Mouse (Mus musculus): ENCODE results near the gene Esrp2.
A peak's percentile ranks its signal among the peaks of the same experiment; 100 is the strongest.

Gene Esrp2

DNA sequence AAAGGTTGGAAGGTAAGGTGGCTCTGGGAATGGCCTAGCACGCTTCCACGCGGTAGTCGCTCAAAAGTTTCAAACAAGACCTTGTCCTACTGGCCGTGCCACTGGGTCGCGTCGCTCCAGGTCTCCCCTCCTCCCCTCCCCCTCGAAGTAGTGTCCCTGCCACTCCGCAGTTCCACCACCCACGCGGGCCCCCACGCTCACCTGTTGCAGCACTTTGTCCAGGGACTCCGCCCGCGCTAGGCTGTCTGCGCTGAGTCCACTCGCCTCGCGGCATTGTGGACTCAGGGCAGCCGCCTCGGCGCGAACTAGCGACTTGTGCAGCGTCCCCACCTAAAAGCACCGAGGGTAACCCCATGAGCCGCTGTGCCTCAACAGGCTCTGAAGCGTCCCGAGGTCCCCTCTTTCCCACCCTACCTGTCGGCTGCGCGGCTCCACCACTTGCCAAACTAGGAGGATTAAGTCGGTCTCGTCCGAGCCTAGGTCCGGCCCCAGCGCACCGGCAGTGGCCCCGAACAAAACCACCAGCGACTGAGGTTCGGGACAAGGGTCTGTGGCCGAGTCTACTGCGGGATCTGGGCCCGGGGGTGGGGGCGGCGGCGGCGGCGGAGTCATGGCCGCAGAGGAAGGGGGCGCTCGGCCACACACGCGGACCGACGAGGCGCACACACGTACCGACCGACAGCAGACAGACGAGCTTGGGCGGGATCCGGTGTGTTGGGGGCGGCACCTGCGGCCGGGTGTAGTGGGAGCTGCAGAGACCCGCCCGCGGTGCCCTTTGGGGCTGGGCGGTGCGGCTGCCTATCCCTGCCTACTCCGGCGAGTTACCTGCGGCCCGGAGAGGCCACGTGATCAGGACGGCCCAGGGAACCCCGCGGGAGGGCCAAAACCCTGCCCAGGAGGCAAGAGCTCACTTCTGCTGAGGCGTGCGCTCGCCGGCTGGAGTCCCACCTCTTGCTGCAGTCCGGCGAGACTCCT is at the start of gene Esrp2:
Esrp2 (minus strand) TSS at position 819 of the 975 bp plus-strand sequence.
- DNase-seq: no peak

DNA sequence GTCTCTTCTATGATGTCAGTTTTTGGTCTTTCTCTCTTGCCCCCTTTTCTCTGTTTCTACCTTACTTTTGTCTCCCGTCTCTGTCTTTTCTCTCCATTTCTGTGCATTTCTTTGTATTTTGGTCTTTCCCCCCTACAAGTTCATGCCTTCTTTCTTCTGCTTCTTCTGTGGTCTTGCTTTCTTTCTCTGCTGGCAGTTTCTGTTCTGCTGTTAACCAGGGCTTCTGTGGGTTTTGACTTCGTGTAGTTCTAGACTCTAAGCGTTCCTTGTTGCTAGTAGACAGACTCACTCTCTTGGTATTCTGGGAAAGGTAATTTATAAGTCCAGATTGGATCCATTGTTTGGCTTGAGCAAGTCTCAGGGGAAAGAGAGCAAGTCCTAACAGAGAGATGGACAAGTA is 49.6 kb upstream of the Esrp2 start:
- no peak for DNase-seq

DNA sequence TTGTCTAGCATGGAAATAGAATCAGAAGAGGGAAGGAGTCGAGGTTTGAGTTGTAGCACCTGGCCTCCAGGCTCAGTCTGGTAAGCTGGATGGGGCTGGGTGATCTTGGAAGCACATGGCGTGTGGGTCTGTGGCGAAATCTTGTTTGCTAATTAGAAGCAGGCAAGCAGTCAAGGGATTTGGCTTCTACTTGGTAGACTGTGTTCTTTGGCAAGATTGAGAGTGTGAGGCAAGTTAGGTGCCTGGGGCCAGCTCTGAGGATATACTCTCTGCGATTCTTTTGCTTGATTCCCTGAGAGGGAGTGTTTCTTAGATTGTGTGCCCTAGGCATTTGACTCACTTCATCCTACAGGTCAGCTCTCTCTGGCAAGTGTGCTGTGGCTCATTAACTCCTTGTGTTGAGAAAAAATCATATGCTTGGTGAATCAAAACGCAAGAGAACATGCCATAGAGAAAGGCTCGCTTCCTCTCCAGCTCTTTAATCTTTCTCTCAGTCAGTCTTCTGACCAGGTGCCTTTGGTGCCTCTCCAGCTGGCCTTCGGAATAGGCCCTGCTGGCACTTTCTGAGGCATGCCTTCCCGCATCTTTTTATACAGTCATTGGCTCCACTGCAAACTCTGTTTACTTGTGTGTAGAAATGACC is 49.0 kb upstream of the Esrp2 start:
- no peak for DNase-seq

DNA sequence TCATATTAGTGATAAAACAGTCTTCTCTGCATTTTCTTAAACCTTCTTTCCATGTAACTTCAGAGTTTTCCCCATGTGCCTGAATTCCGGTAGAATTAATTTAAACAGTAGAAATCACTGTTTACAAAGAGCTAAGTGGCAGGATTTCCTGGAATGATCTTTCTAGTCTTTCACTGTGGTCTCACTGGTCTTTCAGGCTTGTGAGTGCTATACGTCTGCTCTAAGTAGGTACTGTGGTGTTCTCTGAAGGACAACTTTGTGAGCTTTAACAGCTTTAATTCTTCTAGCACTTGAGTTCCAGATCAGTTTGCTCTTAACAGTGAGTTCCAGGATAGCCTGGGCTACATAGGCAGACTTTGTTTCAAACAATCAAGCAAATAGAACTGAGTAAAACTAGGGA is 41.7 kb upstream of the Esrp2 start:
- DNase-seq: no peak

DNA sequence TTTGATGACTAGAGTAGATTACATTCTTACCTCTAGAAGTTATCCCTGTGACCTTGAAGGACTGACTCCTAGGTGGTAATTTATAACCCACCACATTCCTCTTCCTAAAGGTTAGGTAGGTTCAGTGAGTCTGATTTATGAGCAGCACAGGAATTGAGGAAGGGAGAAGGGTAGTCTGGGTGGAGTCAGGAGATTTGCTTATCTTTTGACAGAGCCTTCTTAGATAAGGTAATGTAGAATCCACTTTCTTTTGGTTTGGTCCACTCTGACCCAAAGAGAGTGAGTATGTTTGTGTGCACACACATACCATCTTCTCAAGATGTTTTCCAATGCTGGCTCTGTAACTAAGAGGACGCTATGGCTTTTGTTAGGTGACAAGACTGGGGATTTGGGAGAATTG is 40.8 kb upstream of the Esrp2 start:
- DNase-seq: no peak

DNA sequence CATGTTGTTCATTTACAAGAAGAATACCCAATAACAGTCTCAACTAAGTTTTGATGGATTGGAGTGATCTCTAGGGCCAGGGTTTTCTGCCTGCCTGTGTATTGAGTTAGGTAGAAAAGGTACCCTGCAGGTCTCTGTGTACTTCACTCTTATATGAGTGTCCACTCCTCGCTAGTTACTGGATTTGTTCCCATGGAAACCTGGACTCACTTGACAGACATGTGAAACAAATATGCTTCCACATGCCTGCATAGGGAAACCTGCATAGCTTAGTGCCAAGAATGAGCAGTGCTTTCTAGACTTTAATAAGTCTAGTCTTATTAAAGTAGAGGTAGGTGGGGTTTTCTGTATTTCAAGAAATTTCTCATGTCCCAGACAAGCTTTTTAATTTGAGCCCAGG is 40.1 kb upstream of the Esrp2 start:
- no peak for DNase-seq

DNA sequence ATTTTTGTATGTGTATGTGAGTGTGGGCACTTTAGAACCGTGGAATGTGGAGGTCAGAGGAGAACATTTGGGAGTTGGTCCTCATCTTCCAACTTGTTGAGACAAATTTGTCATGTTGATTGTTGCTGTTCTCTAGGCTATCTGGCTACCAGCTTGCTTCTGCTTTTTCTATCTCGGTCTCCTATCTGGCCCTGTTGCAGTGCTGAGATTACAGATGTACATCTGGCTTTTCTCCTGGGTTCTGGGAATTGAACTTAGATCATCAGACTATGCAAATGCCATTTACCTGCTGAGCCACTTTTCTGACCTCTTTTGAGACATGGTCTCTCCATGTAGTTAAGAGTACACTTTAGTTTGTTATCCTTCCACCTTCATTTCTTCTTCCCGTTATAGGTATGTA is 36.8 kb upstream of the Esrp2 start:
- DNase-seq: no peak

DNA sequence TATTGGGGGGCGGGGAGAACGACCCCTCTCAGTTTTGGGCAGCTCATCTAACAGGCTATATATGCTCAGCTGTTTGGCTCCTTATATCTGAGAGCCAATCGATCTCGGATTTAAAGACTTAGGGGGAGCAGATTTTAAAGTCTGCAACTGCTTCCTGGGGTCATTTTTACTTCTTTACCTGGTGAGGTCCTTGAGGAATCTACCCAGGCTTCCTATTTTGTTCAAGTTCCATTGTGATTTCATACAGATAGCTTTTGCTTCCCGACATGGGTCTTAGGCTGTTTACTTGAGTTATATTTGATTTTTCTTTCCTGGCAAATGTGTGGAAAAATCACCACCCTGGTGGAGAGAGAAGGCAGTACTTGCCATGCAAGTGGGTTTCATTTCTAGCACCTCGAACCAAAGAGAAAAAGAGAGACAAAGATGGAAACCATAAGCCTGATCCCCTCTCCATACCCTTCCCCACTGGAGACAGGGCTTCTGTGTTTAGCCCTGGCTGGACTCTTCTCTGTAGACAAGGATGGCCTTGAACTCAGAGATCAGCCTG is 33.2 kb upstream of the Esrp2 start:
- no peak for DNase-seq

DNA sequence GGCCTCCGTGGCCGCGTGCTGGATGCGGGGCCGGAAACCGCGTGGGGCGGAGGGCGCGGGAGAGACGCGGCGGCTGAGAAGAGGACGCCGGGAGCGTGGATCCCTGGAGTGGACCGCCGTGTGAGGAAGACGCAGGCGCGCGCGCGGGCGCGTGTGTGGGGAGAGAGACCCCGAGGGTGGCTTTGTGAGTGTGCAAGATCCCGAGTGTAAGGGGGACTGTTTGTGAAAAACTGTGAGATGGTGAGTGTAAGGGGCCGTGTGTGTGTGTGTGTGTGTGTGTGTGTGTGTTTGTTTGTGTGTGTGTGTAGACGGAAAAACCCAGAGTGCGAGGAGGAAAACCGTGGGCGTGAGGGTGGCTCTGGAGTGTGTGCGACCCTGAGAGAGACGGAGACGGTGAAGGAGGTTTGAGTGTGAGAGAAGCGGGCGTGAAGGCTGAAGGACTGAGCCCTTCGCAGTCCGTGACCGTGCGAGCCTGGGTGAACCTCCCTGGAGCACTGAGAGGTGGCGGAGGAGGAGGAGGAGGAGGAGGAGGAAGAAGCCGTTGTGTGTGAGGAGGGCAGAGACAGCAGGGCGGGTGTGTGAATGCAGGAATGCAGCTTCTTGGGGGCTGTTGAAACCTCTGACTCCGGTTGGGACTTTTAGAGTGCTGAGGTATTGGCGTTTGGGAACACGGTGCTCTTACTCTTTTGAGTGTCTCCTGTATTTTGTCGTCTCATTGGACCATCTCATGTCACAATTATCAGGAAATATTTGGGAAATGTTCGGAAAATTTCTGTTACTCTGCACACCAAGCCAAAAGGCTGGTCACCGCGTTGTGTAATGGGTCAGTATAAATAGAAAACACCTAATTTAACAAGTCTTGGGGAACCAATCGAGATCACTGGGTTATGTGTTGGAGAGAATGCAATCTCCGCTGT is 32.5 kb upstream of the Esrp2 start:
- DNase-seq: peak; percentile 51

DNA sequence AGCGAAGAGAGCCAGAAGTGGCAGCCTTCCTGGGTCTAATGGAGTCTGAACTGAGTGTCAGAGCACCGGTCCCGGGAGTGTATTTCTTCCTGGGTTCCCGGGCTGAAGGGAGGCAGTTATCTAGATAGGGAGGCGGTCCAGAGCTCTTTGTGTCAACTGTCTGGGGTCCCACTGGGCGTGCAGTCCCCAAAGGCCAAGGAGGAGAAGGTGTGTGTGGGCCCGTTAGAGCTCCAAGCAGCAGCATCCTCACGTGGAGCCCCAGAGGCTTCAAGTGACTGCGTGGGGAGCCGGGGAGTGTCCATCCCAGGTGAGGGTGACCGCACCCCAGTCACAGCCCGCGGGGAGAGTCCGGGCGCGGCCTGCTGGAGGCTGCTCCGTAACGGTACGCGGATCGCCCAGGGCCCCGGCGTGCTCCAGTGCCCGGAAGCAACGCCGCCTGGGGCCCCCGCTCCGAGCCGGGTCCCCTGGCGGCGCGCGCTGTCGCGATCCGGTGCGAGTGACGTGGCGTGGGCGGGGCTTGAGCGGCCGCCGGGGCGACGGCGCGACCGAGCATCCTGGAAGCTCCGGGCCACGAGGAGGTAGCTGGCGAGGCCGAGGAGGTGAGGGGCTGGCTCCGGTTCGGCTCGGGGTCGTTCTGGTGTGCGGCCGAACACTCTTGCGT is 31.7 kb upstream of the Esrp2 start, which contains the start of gene Slc7a6:
Slc7a6 (plus strand) TSS at position 502 of the 661 bp plus-strand sequence.
- peak; percentile 86 for DNase-seq

DNA sequence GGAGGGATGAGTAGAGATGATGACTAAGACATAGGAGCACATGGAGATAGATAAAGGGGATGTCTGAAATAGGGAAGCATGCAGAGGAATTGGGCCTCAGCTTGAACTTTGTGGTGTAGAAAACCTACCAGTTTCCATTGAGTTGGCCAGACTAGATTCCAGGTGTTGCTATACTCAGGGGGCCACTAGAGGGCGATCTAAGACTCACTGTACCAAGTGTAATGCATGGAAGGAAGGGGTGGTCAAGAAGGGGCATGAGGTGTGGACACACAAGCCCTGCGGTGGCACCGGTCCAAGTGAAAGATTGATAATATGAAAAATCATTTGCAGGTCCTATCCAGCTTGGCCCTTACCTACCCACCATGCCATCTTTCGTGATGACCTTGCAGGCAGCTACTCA is 28.7 kb upstream of the Esrp2 start:
- DNase-seq: peak; percentile 73

DNA sequence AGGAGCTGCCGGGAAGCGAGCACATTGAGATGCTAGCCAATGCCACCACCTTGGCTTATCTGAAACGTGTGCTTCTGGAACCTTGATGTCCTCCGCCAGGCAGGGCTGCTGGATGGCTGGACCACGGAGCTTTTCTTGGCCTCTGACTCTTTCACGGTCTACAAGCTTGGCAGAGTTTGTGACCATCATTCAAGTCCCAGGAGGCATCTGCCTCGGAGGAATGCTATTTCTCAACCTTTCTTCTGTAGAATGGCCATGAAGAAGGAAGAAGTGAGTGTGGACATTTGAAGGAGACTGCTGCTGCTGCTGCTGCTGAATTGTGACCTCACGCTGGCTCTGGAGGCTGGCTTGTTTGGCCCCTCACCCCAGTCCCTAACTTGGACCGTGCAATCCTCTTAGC is 26.5 kb upstream of the Esrp2 start:
- DNase-seq: no peak

DNA sequence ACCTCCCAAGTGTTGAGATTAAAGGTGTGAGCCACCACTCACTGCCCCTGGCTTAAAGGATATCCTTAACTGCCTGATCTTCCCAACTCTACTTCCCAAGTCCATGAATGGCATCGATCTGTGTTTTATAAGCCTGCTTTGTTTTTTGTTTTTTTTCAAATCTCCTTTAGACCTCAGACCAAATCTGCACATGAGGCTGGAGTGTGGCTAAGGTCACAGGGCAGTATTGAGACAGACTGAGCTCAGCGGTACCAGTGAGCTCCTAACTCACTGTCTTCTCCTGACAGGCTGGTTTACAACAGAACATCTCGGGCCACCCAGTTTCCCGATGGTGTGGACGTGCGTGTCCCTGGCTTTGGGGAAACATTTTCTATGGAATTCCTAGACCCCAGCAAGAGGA is 23.1 kb upstream of the Esrp2 start:
- DNase-seq: no peak

DNA sequence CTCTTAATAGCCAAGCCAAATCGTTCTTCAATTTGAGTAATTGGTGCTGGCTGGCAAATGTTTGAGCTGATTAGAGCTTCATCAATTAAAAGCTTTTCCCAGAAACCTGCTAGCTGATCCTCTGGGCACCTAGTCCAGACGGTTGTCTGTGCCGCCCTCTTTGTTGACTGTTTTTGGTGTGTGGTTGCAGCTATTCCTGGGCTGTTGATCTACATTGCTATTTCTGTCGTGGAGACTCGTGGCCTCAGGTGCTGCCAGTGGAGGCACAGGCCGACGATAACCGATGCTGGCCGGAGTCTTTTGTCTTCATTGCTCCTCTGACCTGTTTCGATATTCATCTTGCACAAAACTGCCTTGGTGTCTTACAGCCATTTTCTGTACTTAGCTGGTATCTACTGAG is 21.6 kb upstream of the Esrp2 start:
- DNase-seq: no peak

DNA sequence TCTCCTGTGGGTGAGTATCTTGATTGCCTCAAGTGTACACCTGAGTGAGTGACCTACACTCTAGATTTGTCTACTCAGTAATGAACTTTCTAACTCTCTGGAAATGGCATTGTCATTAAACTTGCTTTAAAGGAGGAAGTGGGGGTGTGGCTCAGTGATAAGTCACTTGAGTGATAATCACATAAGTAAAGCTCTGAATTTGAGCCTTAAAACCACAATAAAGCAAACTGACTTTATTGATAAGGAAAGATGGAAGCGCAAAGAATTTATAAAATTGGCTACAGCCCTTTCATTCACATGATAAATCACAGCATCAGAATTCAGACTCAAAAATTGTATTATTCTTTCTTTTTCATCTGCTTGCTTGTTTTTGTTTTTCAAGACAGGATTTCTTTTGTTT is 20.6 kb upstream of the Esrp2 start:
- no peak for DNase-seq

DNA sequence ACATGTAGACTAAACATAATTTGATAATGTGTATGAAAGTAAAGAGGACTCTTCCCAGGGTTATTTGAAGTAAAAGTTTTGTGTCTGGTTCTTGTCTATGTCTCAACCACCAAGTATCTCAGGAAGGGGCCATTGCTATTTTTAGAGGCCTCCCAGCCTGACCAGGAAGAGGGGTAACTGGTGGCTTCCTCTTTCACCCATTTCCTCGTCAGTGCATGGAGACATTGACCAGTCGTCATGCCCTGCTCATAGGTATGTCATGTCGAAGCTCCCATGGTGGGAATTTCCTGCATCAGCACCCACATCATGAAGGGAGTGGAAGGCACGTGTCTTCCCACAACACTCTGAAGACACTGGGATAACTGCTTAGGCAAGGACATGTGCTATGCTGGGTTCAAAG is 16.1 kb upstream of the Esrp2 start:
- no peak for DNase-seq

DNA sequence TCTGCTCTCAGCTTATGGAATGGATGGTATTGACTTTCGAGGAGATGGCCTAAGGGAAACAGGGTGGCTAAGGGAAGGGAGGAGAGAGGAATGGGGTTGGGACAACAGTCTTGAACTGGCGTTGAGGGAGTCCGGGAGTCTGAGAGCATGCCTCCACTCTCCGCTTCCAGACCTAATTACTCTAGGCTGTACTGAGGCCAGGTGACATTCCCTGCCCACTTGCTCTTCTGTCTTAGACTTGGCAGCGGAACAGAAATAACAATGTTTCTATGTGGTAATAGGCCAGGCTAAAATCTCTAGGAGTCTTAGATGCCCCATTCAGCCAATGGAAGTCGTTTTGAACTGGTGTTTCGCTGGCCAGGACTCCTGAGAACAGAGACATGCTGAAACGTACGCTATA is 14.3 kb upstream of the Esrp2 start:
- DNase-seq: no peak

DNA sequence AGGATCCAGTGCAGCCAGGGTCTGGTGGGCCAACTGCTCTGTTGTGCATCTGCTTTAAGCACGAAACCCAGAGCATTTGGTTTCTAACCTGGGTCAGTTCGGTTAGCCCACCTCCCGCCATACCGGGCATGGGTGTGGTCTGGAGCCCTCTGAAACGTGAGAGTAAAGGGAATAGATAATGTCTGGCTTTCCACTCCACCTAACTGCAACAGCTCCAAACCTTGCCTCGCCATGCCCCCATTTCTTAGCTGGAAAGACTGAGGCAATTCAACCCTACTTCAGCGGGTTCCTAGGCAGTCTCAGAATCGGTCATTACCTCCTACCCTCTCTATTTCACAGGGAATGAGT is 13.9 kb upstream of the Esrp2 start:
- DNase-seq: no peak

DNA sequence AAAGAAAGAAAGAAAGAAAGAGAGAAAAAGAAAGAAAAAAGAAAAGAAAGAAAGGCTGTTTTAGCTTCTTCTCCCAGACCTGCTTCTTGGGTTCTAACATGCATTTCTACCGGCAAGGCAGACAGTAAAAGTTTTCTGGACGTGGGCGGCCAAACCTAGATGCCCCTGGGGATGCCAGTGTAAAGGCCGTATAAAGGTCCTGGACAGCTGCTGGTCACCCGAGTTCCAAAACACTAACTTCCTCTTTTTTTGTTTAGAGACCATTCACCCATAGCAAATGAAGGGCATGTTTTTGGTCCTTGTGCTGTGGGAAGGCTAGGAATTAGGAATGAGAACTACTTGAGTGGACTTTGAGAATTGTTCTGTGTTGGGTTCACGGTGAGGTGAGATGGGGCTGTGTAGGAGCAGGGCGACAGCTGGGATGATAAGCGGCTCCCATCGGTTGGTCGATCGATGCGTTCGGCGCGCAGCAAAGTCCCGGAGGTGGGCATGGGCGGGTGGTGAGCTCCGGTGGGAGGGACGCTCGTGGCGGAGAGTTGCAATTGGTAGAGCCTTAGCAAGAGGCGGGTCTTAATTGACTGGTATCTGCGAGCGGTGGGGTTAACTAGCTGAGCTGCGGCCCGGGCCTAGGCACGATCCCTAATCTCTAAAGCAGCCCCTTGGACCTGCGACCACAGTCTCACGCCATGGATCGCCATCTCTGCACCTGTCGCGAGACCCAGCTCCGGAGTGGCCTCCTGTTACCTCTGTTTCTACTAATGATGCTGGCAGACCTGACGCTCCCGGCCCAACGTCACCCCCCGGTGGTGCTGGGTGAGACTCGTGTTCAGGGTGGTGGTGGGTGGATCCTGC is 13.3 kb upstream of the Esrp2 start, which contains the start of gene Pla2g15:
Pla2g15 (plus strand) TSS at position 599 of the 852 bp plus-strand sequence.
- DNase-seq: peak; percentile 87

DNA sequence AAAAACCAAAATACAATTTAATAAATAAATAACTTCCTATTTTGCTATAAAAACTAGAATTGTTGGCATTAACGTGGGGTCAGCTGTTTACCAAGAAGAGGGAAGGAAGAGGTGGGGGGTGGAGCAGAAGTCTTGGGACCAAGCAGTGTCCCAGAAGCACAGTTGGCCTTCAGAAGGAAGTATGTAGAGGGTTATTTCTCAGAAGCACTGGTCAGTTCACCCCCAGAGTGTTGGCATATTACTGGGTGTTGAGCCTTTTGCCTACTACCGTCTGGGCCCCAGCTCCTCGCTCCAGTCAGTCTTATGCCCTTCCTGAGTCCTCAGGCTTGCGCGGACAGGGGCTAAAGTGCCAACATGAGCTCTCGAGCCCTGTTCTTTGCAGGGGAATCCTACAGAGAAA is 12.3 kb upstream of the Esrp2 start:
- no peak for DNase-seq

DNA sequence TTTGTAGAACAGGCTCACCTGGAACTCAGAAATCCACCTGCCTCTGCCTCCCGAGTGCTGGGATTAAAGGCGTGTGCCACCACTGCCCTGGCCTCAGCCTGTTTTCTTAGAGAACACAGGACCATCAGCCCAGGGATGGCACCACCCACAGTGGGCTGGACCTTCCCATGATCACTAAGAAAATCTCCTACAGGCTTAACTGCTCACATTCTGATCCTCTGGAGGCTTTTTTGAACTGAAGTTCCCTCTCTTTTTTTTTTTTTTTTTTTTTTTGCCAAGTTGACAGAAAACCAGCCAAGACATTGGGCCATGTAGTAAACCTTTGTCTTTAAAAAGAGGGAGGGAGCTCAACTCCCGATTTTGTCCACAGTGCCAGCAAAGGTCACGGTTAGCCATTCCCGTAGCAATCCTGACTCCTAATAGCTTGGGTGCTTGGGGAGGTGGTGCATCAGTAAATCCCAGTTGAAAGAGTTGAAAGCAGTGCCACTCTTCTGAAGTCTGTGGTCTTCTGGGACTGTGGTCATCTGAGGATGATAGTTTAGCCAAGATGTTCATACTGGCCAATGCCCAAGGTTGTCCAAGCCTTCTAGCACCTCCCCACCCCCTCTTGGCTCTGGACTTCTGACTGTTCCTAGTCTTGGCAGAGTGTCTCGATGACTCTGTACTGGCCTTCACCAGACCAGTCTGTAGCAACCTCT is 11.2 kb upstream of the Esrp2 start:
- DNase-seq: no peak

Data from cerebellum, adult 8-10 months (tissue).